Mouse (Mus musculus) C2C12 (cell line): Measurements from ENCODE around the gene Trafd1.

ENCODE experiments used
- CEBPB ChIP-seq: IDR thresholded peaks from one replicate; pipeline ENCODE4 v1.6.1; 2011; ENCODE audit warnings: low read depth, mild to moderate bottlenecking, control low read depth, moderate library complexity
- CTCF ChIP-seq: IDR thresholded peaks from one replicate; pipeline ENCODE4 v1.5.1; 2011; ENCODE audit not compliant: control insufficient read depth, insufficient read depth, insufficient read length
- USF1 ChIP-seq: IDR thresholded peaks from one replicate; pipeline ENCODE4 v1.6.1; 2011; ENCODE audit warnings: low read depth, mild to moderate bottlenecking, control low read depth, moderate library complexity

DNA sequence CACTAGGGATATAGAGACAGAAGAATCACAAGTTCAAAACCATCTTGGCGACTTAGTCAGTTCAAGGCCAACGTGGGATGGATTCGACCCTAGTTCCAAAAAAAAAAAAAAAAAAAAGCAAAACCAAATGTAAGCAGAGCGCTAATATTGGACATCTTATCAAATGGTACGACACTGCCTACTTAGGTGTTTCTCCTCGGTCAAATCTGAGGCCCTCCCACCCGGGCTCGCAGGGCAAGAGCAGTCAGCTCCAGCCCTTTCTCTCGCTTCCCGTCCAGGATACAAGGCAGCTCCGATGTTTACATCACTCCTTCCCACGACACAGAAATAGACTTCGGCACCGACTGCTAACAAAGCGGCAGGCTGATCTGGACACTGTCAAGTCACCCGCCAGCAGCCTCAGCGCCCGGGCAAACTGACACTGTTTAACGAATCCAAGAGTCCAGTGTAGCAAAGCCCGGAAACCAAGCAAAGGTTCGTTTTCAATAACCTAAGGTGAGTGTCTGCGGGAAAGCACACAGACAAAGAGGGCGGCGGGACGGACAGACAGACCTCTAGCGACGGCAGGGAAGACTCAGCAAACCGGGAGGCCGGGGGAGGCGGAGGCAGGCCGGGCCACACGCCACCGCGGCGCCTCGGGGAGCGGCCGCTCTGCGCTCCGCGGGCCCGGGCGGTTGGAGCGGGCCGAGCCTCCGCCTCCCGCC, 523 bp downstream of the Trafd1 start:
- TF ChIP-seq CTCF (no peak), USF1 (no peak), CEBPB (no peak)
